Mouse (Mus musculus) liver, postnatal 0 days (tissue): ENCODE measurements around the gene Coro2a. TPM values are rescaled to one million over a fixed set of nuclear protein-coding genes. Genes with fewer than 3 reads are reported as not detected.

Experiments used
- ATAC-seq: fragments of 200-750 bp; cut with Nextera tagmentation; 2 replicates; pipeline ENCODE4 v1.8.0; 2017; ENCODE audit warnings: mild to moderate bottlenecking, moderate library complexity
- DNase-seq: peaks from one replicate; pipeline ENCODE4 v3.0.0-alpha.2; 2016
- H3K27ac ChIP-seq: fragments of 300-500 bp; sonication (generic); 2 replicates; pipeline ENCODE4 v1.5.1; 2014; ENCODE audit warnings: antibody characterized with exemption, moderate library complexity, mild to moderate bottlenecking, low read depth
- H3K27me3 ChIP-seq: fragments of 300-500 bp; sonication (generic); 2 replicates; pipeline ENCODE4 v1.6.1; 2014; ENCODE audit warnings: low read length, control low read depth, mixed read lengths; ENCODE audit not compliant: insufficient read depth
- H3K36me3 ChIP-seq: fragments of 300-500 bp; sonication (generic); replicated peaks from 2 replicates; pipeline ENCODE4 v1.6.1; 2014; ENCODE audit warnings: mild to moderate bottlenecking, control low read depth, low read length, moderate library complexity, mixed read lengths; ENCODE audit not compliant: insufficient read depth
- H3K4me1 ChIP-seq: fragments of 300-500 bp; sonication (generic); 2 replicates; pipeline ENCODE4 v1.6.1; 2014; ENCODE audit warnings: antibody characterized with exemption, mild to moderate bottlenecking, control low read depth; ENCODE audit not compliant: insufficient read depth
- H3K4me2 ChIP-seq: fragments of 300-500 bp; sonication (generic); 2 replicates; pipeline ENCODE4 v1.6.1; 2014; ENCODE audit warnings: low read depth, mild to moderate bottlenecking, low read length, moderate library complexity, mixed read lengths
- H3K4me3 ChIP-seq: fragments of 300-500 bp; sonication (generic); 2 replicates; pipeline ENCODE4 v1.5.1; 2014; ENCODE audit warnings: low read depth, low read length
- H3K9ac ChIP-seq: fragments of 300-500 bp; sonication (generic); replicated peaks from 2 replicates; pipeline ENCODE4 v1.6.1; 2014; ENCODE audit warnings: mild to moderate bottlenecking, moderate library complexity
- H3K9me3 ChIP-seq: fragments of 300-500 bp; sonication (generic); 2 replicates; pipeline ENCODE4 v1.6.1; 2016; ENCODE audit warnings: mild to moderate bottlenecking, control low read depth, low read length, mixed read lengths
- CTCF ChIP-seq: sonication (generic); IDR thresholded peaks from 2 replicates; pipeline ENCODE4 v1.5.1; 2016; ENCODE audit warnings: antibody characterized with exemption, low read depth
- EP300 ChIP-seq: IDR thresholded peaks from 2 replicates; pipeline ENCODE4 v1.6.1; 2016; ENCODE audit warnings: antibody characterized with exemption, low read depth, mild to moderate bottlenecking
- WGBS: fragments of 180-500 bp; shearing (Covaris S2); extraction: QIAGEN DNeasy Blood & Tissue Kit; methylation state at CpG from one replicate; pipeline ENCODE4 v1.1.7; 2014; ENCODE audit not compliant: insufficient replicate concordance; 5-methylcytosine and 5-hydroxymethylcytosine counted together
- polyA plus RNA-seq: library from polyadenylated mRNA; unstranded; fragments of >200 nt; fragmentation: Nextera tagmentation; extraction: Ambion mirVana; gene quantifications from 2 replicates; pipeline ENCODE4 v1.2.1, GENCODE M21; 2015

Coro2a gene
- polyA plus RNA-seq, 1 experiment from 2014 or later: 2.2 TPM

DNA sequence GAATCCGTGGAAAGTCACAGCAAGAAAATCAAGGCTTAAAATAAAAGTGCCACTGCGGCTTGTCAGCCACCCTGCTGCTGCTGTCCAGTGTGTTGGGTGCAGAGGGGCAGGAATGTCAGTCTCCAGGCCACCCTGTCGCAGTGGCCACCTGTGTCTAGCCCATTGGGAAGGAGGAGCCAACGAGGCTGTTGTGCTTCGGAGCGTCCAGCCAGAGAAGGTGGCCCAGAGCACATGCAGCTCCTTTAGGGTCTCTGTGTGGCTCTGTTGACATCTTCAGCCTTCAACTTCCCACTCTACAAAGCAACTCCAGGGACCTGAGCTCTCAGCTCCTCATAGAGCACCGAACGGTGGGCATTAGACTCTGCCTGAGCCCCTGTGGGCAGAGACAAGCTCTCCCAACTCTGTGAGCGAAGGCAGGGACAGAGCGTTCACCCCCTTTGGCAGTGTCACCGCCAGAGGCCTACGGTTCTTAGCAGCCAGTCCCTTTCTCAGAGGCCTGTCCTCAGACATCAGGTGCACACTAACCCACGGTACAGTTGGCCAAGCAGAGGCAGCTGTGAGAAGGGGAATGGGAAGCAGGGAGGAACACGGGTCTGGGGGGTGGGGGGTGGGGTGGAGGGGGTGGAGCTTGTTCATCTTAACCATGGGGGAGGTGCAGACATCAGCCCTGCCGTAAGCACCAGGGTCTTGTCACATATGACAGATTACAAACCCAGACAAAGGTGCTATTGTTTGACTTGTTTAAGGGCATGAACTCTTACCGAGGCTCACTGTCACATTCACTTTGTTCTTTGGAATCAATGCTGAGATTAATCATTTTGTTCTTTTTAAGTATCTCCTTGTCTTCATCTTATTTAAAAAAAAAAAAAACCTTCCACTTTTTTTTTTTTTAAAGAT lies 99.1 kb downstream of the Coro2a start:
- Histone ChIP-seq H3K4me3 (no peak overlapping the region), H3K4me2 (no peak overlapping the region), H3K4me1 (peaks cover 17% of the 10 kb centered on the region), H3K9me3 (no peaks in the 10 kb centered on the region), H3K36me3 (peaks cover 41% of the 10 kb centered on the region), H3K27me3 (no peaks in the 10 kb centered on the region), H3K9ac (no peak overlapping the region), H3K27ac (no peak overlapping the region)
- ATAC-seq: no peak
- no peak for DNase-seq
- 79% methylated on average over 16 of the region's 16 CpGs for WGBS
- TF ChIP-seq CTCF: no peak
- no peak for TF ChIP-seq EP300

DNA sequence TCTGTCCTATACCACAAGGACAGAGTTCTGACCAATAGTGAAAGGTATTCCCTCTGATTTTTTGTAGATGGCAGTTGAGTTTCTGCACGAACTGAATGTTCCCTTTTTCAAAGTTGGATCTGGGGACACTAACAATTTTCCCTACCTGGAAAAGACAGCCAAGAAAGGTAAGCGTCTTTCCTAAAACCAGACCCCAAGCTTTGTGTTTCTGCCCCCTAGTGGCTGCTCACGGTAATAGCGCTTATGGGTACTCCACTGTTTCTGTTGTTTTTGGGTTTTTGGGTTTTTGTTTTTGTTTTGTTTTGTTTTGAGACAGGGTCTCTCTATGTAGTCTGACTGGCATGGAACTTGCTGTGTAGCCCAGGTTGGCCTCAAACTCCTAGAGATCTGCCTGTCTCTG lies 103.0 kb downstream of the Coro2a start:
- Histone ChIP-seq H3K27ac (peak overlapping the region; percentile 61), H3K4me3 (no peak overlapping the region), H3K27me3 (no peaks in the 10 kb centered on the region), H3K4me1 (peaks cover 1% of the 10 kb centered on the region), H3K9ac (no peak overlapping the region), H3K9me3 (no peaks in the 10 kb centered on the region), H3K36me3 (peaks cover 52% of the 10 kb centered on the region), H3K4me2 (no peak overlapping the region)
- ATAC-seq (no peak), DNase-seq (peak; percentile 62)
- TF ChIP-seq CTCF (peak; percentile 90), EP300 (no peak)
- 15% methylated on average over 4 of the region's 4 CpGs for WGBS

DNA sequence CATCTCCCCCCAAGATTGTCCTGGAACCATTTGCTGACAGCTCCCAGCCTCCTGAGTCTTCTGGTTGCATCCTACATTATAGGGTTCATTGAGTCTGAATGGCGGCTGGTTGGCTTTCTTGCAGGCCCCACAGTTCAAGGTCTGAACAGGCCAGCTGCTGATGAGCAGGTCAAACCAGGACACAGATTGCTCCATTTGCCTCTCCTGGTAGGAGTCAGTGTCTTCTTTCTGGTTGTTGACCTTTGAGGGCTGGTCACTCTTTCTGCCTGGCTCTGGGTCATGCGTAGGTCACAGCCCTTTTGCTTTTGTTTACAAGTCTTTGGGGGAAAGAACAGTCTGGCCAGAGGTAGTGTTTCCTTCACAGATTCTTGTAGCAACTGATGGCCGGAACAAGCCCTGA lies 103.5 kb downstream of the Coro2a start:
- Histone ChIP-seq H3K27me3 (no peaks in the 10 kb centered on the region), H3K4me1 (no peaks in the 10 kb centered on the region; the same call in 1 of the 2 replicates), H3K9me3 (no peaks in the 10 kb centered on the region), H3K36me3 (peaks cover 55% of the 10 kb centered on the region), H3K4me3 (no peak overlapping the region), H3K4me2 (no peak overlapping the region), H3K27ac (peak overlapping the region; percentile 61), H3K9ac (no peak overlapping the region)
- TF ChIP-seq CTCF (no peak), EP300 (peak; percentile 25; the same call in 1 of the 2 replicates)
- 65% methylated on average over 3 of the region's 3 CpGs for WGBS
- peak; percentile 45 for DNase-seq
- peak; percentile 85 for ATAC-seq

DNA sequence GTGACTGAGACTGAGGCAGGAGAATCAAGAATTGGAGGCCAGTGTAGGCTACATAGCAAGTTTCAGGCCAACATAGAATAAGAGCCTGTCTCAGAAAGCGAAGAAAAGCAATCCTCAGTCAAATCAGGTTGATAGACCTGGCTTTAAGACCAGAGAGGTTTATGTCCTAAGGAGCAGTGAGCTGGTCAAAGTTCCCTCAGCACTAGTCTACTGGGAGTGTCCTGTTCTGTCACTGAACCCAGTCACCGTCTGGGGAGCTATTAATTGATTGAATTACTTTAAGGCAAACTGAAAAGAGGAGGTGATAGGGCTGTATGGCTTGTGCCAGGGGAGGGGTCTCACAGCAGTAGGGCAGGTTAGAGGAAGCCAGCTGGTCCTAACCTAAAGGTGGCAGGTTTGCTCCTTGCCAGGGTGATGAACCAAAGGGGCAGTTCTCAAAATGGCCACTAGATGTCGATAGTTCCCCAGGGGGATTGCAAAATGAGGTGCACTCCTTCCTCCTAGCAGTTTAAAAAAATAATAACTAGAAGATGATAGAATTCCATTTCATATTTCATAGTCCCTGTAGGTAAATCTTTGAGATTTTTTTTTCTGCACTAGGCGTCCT lies 104.6 kb downstream of the Coro2a start:
- Histone ChIP-seq H3K9ac (no peak overlapping the region), H3K4me3 (no peak overlapping the region), H3K27ac (no peak overlapping the region), H3K9me3 (no peaks in the 10 kb centered on the region), H3K4me2 (no peak overlapping the region), H3K36me3 (peaks cover 58% of the 10 kb centered on the region), H3K27me3 (no peaks in the 10 kb centered on the region), H3K4me1 (no peaks in the 10 kb centered on the region)
- peak; percentile 86 for DNase-seq
- ATAC-seq: 0 out of 2 replicates have a peak, but pooled peaks have one; percentile 20
- TF ChIP-seq EP300 (no peak), CTCF (peak; percentile 99)
- WGBS: 50% methylated on average over 4 of the region's 4 CpGs

DNA sequence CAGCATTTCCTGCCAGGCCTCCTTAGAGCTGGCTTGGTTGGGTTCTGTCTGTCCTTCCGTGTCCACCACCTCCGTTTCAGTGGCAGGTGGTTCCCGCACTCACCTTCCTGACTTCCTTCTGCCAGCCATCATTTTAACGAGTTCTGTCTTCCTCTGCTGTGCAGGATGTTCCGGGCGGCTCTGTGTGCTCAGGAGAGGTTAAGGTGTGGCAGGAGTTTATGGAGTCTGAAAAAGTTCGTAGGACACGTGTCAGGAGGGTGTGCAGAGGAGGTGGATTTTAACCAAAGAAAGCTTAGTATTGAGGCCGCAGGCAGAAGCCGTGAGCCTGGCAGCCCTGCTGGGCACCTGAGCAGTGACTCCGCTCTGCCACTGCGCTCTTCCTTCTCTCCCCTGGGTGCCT lies 106.5 kb downstream of the Coro2a start:
- WGBS: 85% methylated on average over 12 of the region's 12 CpGs
- no peak for DNase-seq
- peaks cover 44% of the 10 kb centered on the region for H3K36me3 ChIP-seq

DNA sequence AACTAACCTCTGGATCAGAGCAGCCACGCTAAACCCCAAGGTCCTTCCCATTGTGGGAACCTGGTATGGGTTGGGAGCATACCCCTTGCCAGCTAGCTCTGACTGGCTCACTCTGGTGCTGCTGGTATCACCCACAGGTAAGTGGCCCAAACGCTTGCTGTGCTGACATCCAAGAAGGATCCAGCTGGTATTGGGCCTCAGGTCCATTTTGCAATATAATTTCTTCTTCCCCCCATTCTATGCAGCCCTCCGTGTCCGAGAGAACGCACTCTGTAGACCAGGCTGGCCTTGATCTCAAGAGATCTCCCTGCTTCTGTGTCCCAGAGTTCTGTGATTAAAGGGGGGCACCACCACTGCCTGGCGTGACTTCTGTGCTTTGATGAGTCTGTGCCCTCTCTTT lies 108.9 kb downstream of the Coro2a start:
- peaks cover 33% of the 10 kb centered on the region for H3K36me3 ChIP-seq
- H3K9me3 ChIP-seq: no peaks in the 10 kb centered on the region
- H3K27ac ChIP-seq: no peak overlapping the region
- no peaks in the 10 kb centered on the region for H3K27me3 ChIP-seq
- no peak overlapping the region for H3K4me3 ChIP-seq
- DNase-seq: no peak
- H3K4me1 ChIP-seq: peaks cover 11% of the 10 kb centered on the region
- no peak for ATAC-seq
- no peak overlapping the region for H3K9ac ChIP-seq
- TF ChIP-seq CTCF (no peak), EP300 (no peak)
- H3K4me2 ChIP-seq: no peak overlapping the region
- 88% methylated on average over 6 of the region's 6 CpGs for WGBS

More for the DNA sequence above, 106.5 kb downstream of the Coro2a start:
- no peak overlapping the region for H3K9ac ChIP-seq
- no peak overlapping the region for H3K4me3 ChIP-seq
- no peak for TF ChIP-seq EP300
- no peak for TF ChIP-seq CTCF
- peaks cover 2% of the 10 kb centered on the region; the same call in 1 of the 2 replicates for H3K4me1 ChIP-seq
- H3K27me3 ChIP-seq: no peaks in the 10 kb centered on the region
- no peaks in the 10 kb centered on the region for H3K9me3 ChIP-seq
- H3K27ac ChIP-seq: no peak overlapping the region
- no peak overlapping the region for H3K4me2 ChIP-seq
- ATAC-seq: no peak
